Mouse (Mus musculus) lung, adult 18-20 months (tissue): ENCODE data around the gene Ccdc171.

Experiments used
- DNase-seq, 2 experiments: peaks; one replicate each; pipeline ENCODE4 v3.0.0; 2022; ENCODE audit warnings: mixed read lengths in 2 of 2

Gene Ccdc171

DNA sequence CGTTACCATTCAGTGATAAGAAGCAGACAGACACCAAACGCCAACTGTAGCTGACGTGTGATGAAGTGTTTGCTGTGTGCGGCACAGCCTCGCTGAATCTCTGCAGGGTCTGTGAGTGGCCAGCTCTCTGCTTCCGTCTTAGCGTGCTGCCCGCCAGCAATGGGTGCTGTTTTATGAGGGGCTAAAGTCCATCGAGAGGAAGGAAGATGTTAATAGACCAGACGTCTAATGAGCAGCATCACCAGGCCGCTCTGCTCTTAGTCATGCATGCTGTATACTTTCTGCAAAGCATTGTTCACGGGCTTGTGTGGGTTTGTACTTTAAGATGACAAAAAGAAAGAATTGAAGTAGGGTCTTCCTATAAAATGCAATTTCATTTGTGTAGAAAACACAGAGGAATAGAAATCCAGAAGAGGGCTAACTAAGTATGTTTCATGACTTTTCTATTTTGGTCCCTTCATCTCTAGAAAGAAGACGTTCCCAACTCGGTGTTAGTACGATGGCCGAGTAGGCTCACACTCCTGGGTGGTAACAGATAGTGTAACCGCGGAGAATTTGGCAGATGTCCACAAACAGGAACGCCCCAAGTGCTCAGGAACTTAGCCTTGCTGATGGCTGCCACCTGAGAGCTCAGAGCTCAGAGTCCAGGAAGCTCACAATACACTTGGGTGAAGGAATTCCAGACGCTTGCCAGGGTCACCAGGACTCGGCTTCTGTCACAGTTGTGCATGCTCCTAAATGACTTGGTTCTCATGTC, 273.5 kb downstream of the Ccdc171 start:
- no peak for DNase-seq

DNA sequence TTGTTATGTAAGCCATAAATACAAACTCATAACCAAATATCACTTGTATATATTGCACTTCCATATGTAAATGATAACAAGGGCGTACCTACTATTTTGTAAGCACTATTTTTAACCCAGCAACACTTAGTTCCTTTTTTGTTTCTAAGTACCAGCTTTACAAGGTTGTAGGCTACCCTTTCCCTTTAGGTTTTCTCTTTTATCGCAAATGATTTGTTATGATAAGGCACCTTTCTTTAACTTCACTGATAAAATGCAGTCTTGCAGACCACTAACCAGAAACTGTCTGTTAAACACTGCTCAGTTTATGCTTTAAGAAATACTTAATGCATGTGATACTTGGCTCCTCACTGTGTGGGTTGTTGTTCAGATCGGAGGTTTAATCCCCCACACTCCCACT, 275.1 kb downstream of the Ccdc171 start:
- no peak for DNase-seq

DNA sequence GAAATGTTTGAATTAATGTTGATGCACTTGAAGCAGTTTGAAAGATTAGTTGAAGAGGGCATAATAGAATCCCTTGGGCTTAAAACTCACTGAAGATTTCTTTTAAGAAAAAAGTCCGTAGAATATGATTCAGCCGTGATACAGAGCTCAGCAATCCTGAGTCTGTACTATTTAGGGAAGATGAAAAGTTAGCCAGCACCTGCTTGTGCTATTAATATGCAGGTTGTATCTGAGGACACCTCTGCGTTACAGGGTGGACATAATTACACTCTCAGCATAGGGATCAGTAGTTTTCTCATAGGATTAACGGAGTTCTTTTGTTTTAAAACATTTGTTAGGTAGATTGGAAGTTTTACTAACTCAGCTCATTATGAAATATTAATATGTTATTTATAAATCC, 291.6 kb downstream of the Ccdc171 start:
- no peak for DNase-seq

DNA sequence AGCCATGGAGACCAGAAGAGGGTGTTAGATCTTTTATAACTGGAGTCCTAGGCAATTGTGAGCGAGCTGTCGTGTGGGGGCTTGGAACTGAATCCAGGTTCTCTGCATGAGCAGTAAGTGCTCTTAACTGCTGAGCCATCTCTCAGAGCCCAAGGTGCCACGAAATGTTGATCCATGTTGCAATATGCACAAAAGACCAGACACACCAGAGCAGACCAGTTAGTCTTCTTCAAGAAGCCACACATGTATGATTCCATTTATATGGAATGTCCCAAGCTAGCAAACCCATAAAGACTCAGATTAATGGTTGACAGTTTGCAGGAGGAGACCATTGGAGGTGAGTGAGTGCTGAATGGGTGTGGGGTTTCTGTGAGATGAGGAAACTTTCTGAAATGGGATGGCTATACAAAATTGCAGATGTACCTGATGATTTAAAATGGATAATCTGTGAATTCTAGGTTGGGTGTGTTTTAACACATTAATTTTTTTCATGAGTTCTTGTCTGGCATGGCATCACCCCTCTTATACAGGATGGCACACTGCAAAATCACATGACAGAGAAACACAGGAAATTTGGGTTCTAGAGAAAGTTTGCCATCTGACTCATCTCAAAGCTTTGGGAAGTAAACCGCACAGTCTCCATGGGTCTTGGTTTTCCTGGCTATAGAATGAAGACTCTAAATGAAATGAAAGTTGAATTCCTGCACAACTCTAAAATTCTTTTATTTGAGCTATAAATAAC, 304.5 kb downstream of the Ccdc171 start:
- DNase-seq: no peak

DNA sequence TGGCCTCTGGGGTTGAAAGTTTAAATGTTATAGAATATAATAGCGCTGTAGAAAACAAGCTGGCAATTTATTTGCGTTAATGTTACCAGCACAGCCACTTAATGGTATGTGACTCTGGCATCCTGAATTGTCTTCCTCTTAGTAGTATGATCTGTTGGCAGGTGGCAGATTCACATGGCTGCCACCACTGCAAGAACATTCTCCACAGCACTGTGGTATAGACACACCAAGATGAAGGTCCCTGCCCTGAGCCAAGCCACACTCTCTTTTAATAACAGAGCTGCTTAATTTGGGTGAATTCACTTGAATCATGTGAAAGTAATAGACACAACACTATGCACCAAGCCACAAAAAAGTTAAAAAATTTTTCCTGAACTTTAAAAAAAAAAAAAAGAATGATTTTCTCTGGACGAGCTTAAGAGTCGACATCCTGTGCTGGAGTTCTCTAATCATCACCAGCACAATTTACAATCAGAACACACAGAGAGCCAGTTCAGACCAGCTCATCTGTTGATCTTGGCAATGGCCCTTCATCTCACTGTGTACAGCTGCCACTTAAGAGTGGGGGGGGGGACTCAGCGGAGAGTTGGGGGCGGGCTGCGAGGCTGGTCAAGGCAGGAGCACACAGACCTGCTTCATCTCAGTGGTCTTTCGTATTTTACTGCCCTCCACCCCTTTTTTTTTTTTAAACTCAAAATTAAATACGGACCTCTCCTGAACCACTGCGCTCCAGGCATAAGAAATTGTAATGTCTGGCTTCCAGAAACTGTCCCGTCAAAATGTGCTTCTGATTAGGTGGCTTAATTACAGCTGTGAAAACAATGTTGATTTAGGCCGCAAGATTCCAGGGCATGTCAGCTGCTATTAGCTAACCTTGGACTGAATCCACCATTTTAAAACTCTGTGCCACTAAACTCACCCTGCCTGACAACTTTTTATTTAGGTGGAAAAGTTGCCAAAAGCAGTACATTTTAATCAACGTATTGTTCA, 305.8 kb downstream of the Ccdc171 start:
- peak in 1 of 2 experiments; percentile 9 for DNase-seq

DNA sequence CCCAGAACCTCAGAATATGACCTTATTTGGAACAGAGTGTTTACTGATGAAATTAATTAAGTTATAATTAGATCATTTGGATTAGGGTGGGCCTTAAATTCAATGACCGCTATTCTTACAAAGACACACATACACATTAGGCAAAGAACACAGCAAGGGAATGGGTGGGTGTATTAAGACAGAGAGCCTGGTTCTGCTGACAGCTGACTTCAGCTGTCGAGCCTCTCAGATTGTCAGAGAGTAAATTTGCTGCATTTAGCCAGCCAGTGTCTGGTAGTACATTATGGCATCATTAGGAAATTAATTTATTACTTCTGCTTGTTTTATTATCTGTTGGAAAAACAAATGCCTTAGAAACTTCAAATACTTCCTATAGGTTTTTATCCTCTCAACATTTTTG, 313.7 kb downstream of the Ccdc171 start:
- DNase-seq: no peak

DNA sequence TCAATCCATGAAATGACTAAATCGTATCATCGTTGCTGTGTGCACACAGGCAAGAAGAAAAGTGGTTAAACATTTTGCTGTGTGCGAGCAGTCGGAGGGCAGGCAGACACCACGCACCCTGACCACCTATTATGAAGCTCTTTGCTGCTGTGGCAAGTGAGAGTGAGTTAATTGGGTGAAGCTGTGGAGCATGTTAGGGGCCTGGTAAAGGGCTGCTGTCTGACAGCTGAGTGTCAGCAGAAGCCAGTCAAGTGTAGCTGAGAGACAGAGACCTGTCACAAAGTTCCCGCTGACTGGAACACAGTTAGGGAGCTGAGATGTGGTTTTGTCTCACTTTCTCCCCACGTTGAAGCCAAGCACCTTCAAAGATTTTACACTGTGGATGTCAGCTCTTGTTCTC, 321.0 kb downstream of the Ccdc171 start:
- DNase-seq: no peak

DNA sequence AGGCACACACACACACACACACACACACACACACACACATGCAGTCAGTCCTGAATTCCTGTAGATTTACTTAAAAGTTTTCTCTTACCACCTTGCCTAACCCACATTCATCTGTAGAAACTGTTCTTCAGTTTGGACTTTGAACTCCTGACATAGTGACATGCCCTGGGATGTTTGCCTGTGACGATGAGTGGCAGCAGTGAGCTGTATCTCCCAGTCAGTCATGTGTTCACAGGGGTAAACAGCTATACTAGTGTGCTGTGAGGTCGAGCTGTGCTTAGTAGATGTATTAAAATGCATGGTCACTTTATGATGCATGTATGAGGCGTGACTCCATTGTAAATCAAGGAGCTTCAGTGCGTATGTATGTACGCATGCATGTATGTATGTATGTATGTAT, 328.5 kb downstream of the Ccdc171 start:
- DNase-seq: no peak

DNA sequence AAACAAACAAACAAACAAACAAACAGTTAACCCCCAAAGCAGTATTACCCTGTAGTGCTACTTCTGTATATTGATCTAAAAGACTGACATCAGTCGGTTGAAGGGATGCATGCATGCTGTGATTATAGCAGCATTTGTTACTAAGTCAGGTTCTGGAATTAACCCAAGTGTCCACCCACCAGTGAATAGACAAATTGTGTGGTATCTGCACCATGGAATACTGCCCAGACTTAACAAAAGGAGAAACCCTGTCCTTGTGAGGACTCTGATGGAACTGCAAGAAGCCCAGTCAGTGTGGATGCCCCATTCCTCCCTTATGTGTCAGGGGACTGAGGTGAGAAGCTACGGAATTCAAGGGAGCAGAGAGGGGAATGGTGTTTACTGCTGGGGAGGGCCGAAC, 336.4 kb downstream of the Ccdc171 start:
- no peak for DNase-seq

DNA sequence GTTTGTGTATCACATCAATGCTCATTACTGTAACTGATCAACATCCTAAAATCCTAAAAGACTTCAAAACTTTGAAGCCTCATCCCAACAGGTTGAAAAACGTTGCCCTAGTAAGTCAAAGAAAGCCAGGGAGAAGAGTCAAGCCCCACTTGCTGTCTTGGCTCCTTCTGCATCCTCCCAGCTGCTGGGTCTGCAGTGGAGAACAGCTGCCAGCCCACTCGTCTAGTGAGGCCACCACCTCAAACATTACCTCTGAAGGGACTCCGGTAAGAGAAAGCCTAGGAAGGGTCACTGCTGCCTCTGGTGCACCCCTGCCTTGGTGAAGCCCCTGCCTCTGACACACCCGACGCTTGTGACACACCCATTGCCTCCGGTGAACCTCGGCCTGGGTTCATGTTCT, 336.9 kb downstream of the Ccdc171 start:
- no peak for DNase-seq

DNA sequence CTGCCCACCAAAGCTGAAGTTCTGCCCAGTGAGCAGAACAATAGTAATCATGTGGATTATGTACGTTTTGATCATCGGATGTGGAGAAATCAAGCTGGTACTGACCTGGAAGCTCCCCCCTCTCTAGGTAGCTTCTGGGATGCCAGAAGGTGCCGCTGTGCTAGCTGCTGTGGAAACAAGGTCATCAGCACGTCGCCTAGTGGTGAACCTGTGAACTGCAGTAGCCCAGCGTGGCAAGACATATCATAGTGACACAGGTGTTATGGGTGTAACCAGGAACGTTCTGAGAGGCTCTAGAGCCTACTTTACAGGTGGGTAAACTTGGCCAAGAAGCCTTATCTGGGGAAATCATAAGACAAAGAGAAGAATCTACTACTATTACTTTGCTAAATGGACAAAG, 351.3 kb downstream of the Ccdc171 start:
- no peak for DNase-seq

DNA sequence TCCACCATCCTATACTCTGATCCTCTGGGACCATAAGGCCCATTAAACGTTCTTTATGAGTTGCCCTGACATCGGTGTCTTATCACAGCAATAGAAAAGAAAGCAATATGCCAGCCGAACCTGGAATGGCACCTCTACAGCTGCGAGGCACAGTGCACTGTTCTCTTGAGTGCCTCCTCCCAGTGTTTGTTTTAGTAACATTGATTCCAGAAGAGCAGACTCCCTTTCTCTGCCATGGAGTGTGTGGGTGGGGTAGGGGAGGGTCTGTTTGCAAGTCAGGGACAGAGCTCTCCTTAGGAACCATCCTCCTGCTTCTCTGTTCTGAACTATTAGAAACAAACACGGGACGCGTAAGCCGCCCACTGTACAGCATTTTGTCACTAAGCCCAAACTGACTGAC, 352.9 kb downstream of the Ccdc171 start:
- DNase-seq: no peak

DNA sequence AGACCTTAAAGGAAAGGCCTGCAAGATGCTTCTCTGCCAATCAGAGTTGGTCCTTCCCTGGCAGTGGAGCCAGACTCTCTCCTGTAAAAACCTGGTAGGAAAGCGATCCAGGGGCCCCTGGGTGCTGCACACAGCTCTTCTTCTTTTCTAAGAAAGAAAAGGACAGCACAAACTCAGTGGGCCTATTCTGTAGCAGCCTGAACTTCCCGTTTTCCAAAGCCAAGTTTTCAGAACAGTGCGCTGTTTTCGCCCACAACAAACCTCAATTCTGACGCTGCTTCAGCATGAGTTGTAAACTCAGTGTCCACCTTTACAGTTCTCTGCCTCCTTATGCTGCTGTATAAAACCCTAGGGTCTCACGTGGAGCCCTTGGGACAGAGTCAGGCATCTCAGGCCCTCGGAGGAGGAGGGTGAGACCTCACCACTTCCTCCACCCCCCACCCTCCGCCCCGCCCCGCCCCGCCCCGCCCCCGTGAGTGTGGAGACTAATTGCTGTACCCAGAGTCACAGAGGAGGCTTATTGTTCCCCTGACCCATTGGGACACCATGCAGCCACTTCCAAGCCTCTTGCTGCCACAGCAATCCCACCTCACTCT, 363.2 kb downstream of the Ccdc171 start:
- no peak for DNase-seq

DNA sequence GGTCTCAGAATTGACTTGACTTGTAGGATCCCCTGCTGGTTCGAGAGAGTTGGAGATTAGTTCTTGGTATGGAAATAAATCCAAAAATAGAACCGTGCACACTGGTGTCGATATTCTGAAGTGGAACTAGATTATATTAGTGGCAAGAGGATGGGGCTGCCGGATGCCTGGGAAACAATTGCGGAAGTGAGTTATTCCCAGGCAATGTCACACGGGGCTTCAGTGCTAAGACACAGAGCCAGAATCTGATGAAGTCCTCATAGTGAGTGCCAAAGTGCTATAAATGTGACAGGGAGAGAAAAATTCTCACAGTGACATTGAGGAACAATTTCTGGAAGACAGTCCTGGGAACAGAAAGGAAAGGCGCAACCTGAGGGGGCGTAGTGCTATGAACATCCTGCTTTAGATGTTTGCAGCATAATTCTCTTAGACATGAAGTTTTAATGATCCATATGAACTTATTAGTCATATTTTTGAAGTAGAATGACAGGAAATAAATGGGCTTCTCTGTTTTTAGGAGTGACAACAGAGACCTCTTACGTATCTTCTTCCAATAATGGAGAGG, 376.8 kb downstream of the Ccdc171 start:
- DNase-seq: no peak
